Mouse (Mus musculus) forebrain, embryonic 13.5 days (tissue): Measurements from ENCODE around the gene Rem1. TPM values are rescaled to one million over a fixed set of nuclear protein-coding genes. Genes with fewer than 3 reads are reported as not detected.

ENCODE experiments used
- ATAC-seq: fragments of 200-750 bp; cut with Nextera tagmentation; 2 replicates; pipeline ENCODE4 v1.8.0; 2017
- H3K27ac ChIP-seq: fragments of 300-500 bp; sonication (generic); 2 replicates; pipeline ENCODE4 v1.5.1; 2015; ENCODE audit warnings: inconsistent platforms, mild to moderate bottlenecking, moderate library complexity
- H3K27me3 ChIP-seq: fragments of 300-500 bp; sonication (generic); 2 replicates; pipeline ENCODE4 v1.6.1; 2015; ENCODE audit warnings: mild to moderate bottlenecking, inconsistent platforms
- H3K36me3 ChIP-seq: fragments of 300-500 bp; sonication (generic); 2 replicates; pipeline ENCODE4 v1.6.1; 2015; ENCODE audit warnings: mild to moderate bottlenecking, inconsistent platforms; ENCODE audit not compliant: poor library complexity, severe bottlenecking
- H3K4me1 ChIP-seq: fragments of 300-500 bp; sonication (generic); 2 replicates; pipeline ENCODE4 v1.6.1; 2015; ENCODE audit warnings: inconsistent platforms
- H3K4me2 ChIP-seq: fragments of 300-500 bp; sonication (generic); 2 replicates; pipeline ENCODE4 v1.6.1; 2015; ENCODE audit warnings: inconsistent platforms, mild to moderate bottlenecking, moderate library complexity
- H3K4me3 ChIP-seq: fragments of 300-500 bp; sonication (generic); 2 replicates; pipeline ENCODE4 v1.5.1; 2015; ENCODE audit warnings: mild to moderate bottlenecking, inconsistent platforms
- H3K9ac ChIP-seq: fragments of 300-500 bp; sonication (generic); 2 replicates; pipeline ENCODE4 v1.6.1; 2015; ENCODE audit warnings: mild to moderate bottlenecking, inconsistent platforms
- H3K9me3 ChIP-seq: fragments of 300-500 bp; sonication (generic); replicated peaks from 2 replicates; pipeline ENCODE4 v1.6.1; 2016; ENCODE audit warnings: inconsistent platforms
- WGBS: fragments of 180-500 bp; shearing (Covaris S2); methylation state at CpG from one replicate; pipeline ENCODE4 v1.1.7; 2015; 5-methylcytosine and 5-hydroxymethylcytosine counted together
- polyA plus RNA-seq: library from polyadenylated mRNA; unstranded; fragments of >200 nt; fragmentation: Nextera tagmentation; extraction: Ambion mirVana; gene quantifications from 2 replicates; pipeline ENCODE4 v1.2.1, GENCODE M21; 2015

Rem1 gene
- polyA plus RNA-seq, 1 experiment from 2014 or later, result 0.19 TPM

DNA sequence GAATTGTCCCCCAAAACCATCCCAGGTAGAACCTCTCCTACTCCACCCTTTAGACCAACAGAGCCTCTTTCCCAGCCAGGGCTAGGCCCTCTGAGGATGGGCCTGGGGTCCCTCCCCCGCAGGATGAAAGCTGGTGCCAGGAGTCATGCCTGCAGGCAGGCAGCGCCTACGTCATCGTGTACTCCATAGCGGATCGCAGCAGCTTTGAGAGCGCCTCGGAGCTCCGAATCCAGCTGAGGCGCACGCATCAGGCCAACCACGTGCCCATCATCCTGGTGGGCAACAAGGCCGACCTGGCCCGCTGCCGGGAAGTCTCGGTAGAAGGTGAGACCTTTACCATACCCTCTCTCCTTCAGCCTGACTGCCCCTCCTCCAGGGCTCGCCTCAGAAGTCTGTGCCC lies 6.6 kb downstream of the Rem1 start:
- Histone ChIP-seq H3K4me2 (peak overlapping the region; percentile 25), H3K27me3 (peaks cover 22% of the 10 kb centered on the region), H3K36me3 (no peaks in the 10 kb centered on the region), H3K27ac (no peak overlapping the region), H3K4me3 (no peak overlapping the region), H3K9me3 (no peaks in the 10 kb centered on the region), H3K4me1 (peaks cover 3% of the 10 kb centered on the region; the same call in 1 of the 2 replicates), H3K9ac (no peak overlapping the region)
- no peak for ATAC-seq
- WGBS, result 56% methylated on average over 17 of the region's 17 CpGs

DNA sequence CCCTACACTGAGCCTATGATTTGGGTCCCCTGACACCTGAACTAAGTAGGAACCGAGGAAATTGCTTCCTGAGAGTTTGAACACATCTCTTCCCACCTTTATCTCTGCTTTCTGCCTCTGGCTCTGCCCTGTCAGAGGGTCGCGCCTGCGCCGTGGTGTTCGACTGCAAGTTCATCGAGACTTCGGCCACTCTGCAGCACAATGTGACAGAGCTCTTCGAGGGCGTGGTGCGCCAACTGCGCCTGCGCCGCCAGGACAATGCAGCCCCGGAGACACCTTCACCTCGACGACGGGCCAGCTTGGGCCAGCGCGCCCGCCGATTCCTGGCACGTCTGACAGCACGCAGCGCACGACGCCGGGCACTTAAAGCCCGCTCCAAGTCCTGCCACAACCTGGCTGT lies 7.6 kb downstream of the Rem1 start:
- peaks cover 8% of the 10 kb centered on the region for H3K4me1 ChIP-seq
- WGBS, result 80% methylated on average over 29 of the region's 29 CpGs
- H3K36me3 ChIP-seq, result no peaks in the 10 kb centered on the region
- H3K27me3 ChIP-seq, result peaks cover 12% of the 10 kb centered on the region
- H3K9ac ChIP-seq, result no peak overlapping the region
- no peak overlapping the region for H3K27ac ChIP-seq
- no peak overlapping the region for H3K4me2 ChIP-seq
- no peaks in the 10 kb centered on the region for H3K9me3 ChIP-seq
- no peak for ATAC-seq
- H3K4me3 ChIP-seq, result no peak overlapping the region

DNA sequence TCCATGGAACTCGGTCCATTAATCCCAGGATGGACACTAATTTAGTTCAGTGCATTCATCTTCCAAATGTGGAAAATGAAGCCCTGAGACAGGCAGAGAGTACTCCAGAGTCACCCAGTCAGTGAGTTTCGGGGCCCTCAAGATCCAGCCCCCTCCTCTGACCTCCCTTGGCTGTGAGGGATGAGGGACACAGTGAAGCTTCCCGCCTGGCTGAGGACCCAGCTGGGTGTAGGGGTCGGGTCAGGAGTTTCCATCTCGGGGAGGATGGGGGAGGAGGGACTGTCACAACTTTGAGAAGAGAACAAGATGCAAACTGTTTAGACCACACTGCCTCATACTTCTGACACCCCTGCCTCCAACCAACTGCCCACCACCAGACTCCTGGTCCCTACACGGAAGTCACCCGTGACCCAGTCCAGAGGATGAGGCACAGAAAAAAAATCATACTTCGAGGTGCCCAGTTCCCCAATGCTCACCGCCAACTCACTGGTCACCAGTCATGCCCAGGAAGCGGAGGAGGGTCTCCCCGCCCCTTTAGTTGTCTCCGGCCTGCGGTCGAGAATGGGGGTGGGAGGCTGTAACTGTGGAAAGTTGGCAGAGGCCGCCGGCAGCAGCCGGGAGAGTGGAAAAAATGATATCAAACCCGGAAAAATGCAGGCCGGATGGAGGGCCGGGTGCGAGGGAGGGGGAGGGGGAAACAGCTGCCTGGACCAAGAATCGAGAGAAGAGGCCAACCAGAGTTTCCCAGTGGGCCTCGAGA lies 9.7 kb downstream of the Rem1 start:
- Histone ChIP-seq H3K4me3 (no peak overlapping the region), H3K36me3 (no peaks in the 10 kb centered on the region), H3K4me1 (peaks cover 14% of the 10 kb centered on the region), H3K4me2 (no peak overlapping the region), H3K9ac (no peak overlapping the region), H3K27me3 (0 out of 2 replicates have a peak, but pooled peaks cover 4% of the 10 kb centered on the region), H3K27ac (no peak overlapping the region), H3K9me3 (no peaks in the 10 kb centered on the region)
- no peak for ATAC-seq
- 80% methylated on average over 23 of the region's 23 CpGs for WGBS

DNA sequence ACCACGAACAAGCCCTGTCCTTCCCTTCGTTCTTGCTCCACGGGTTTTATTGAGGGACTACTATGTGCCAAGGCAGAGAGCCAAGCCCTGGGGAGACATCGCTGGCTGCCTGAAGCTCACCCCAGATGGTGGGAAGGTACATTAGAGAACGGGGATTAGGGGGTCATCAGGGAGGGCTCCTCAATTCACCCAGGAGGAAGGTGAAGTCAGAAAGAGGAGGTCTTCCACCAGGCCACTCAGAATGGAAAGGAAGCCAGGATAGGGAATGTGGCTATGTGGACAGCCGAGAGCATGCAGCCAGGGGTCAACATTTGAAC lies 10.2 kb downstream of the Rem1 start:
- Histone ChIP-seq H3K4me1 (peaks cover 14% of the 10 kb centered on the region), H3K27ac (no peak overlapping the region), H3K27me3 (0 out of 2 replicates have a peak, but pooled peaks cover 4% of the 10 kb centered on the region), H3K9ac (no peak overlapping the region), H3K9me3 (no peaks in the 10 kb centered on the region), H3K4me2 (no peak overlapping the region), H3K36me3 (no peaks in the 10 kb centered on the region), H3K4me3 (no peak overlapping the region)
- ATAC-seq, result no peak
- 92% methylated on average over 6 of the region's 6 CpGs for WGBS

DNA sequence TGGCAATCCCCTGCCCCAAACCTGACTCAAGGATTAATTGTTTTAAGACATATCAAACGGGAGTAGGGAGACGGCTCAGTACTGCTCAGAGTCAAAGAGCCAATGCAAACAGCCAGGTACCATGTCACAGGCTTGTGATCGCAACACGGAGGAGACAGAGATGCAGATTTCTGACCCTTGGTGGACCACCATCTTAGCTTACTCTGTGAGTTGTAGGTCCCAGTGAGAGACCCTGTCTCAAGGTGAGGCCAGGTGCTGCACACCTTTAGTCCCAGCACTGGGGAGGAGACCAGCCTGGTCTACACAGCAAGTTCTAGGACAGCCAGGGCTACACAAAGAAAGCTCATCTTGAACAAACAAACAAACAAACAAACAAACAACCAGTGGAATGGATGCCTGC lies 10.6 kb downstream of the Rem1 start:
- ATAC-seq, result no peak
- H3K9ac ChIP-seq, result no peak overlapping the region
- no peaks in the 10 kb centered on the region for H3K36me3 ChIP-seq
- H3K4me3 ChIP-seq, result no peak overlapping the region
- no peak overlapping the region for H3K4me2 ChIP-seq
- WGBS, result 91% methylated on average over 4 of the region's 4 CpGs
- no peaks in the 10 kb centered on the region for H3K9me3 ChIP-seq
- H3K4me1 ChIP-seq, result peaks cover 14% of the 10 kb centered on the region
- 0 out of 2 replicates have a peak, but pooled peaks cover 4% of the 10 kb centered on the region for H3K27me3 ChIP-seq
- H3K27ac ChIP-seq, result no peak overlapping the region

DNA sequence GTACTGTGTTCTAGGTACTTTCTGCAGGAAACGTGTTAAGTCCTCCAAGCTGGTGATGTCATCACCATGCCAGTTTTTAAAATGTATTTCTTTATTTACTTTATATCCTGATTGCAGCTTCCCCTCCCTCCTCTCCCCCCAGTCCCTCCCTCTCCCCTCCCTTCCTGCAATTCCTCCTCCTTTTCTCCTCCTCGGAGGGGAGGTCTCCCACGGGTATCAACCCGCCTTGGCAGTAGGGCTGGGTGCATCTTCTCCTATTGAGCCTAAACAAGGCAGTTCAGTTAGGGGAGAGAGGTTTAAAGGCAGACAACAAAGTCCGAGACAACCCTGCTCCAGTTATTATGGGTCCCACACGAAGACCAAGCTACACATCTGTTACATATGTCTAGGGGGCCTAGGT lies 12.1 kb downstream of the Rem1 start:
- Histone ChIP-seq H3K27ac (no peak overlapping the region), H3K27me3 (no peaks in the 10 kb centered on the region), H3K9me3 (no peaks in the 10 kb centered on the region), H3K4me2 (no peak overlapping the region), H3K36me3 (no peaks in the 10 kb centered on the region), H3K9ac (no peak overlapping the region), H3K4me3 (no peak overlapping the region), H3K4me1 (peaks cover 10% of the 10 kb centered on the region)
- WGBS, result 69% methylated on average over 6 of the region's 6 CpGs
- no peak for ATAC-seq

DNA sequence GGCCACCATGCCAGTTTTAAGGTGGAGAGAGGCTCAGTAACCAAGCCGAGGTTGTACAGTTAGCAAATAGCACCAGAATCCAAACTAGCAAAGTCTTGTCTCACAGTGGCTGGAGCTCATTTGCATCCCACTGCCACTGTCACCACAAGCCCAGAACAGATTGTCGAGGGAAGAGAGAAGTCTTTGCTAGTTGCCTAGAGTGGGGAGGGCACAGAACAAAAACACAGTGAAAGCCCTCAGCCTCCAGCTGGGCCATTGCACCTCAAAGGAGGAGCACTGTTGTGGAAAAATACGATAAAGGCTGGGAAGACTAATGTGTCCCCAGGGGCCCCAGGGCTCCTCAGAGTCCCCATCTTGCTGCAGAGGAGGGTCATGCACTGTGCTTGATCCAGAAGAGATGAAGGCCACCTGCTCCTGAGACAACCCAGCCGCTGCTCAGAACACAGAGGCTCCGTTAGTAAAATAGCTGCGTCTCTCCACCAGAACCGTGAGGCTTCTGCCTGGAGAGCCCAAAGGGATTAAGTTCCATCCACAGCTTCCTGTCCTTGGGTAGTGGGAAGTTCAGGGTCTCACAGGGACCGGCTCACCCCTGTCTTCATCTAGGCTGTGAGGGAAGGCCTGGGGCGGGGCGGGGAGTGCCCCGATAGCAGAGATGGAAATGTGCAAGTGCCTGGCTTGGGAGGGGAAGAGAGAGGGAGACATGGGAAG lies 12.8 kb downstream of the Rem1 start:
- ATAC-seq, result no peak
- H3K4me1 ChIP-seq, result peaks cover 10% of the 10 kb centered on the region
- H3K27me3 ChIP-seq, result no peaks in the 10 kb centered on the region
- H3K4me3 ChIP-seq, result no peak overlapping the region
- 19% methylated on average over 11 of the region's 11 CpGs for WGBS
- no peaks in the 10 kb centered on the region for H3K9me3 ChIP-seq
- no peaks in the 10 kb centered on the region for H3K36me3 ChIP-seq
- H3K9ac ChIP-seq, result no peak overlapping the region
- no peak overlapping the region for H3K27ac ChIP-seq
- 0 out of 2 replicates have a peak overlapping the region, but pooled peaks have one; percentile 1 for H3K4me2 ChIP-seq

DNA sequence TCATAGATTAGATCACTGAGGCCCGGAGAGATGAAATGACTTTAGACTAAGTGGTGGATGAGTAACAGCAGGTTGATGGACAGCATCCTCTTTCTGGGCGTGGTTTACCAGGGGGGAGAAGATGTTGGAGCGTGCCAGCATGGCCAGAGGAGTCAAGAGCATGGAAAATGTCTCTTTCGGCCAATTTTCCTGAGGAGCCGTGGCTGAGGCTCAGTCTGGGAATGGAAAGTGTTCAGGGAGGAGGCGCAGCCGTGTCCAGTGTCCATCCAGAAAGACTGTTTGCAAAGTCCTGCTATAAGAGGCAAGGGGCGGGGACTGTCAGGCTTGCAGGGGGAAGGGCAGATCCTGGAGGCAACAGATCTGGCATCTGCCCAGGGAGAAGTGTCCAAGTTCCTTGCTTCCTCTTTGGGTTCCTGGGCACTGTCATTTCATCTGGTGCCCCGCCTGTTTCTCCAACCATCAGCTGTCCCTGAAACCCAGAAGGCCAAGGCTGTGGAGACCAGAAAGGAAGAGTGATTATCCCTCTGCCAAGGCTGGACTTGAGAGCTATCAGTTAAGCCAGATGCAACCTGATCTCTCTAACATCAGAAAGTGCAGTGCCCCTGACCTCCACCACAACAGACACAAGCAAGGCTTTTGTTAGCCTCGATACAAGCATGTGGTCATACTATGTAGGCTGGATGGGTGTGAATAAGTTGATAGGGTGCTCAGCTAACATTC lies 26.3 kb downstream of the Rem1 start:
- H3K36me3 ChIP-seq, result no peaks in the 10 kb centered on the region
- H3K27ac ChIP-seq, result 0 out of 2 replicates have a peak overlapping the region, but pooled peaks have one; percentile 35
- no peak for ATAC-seq
- 77% methylated on average over 10 of the region's 10 CpGs for WGBS
- no peak overlapping the region for H3K4me3 ChIP-seq
- no peak overlapping the region for H3K9ac ChIP-seq
- H3K27me3 ChIP-seq, result no peaks in the 10 kb centered on the region
- H3K4me1 ChIP-seq, result peaks cover 16% of the 10 kb centered on the region; the same call in 1 of the 2 replicates
- H3K4me2 ChIP-seq, result no peak overlapping the region
- no peaks in the 10 kb centered on the region for H3K9me3 ChIP-seq

DNA sequence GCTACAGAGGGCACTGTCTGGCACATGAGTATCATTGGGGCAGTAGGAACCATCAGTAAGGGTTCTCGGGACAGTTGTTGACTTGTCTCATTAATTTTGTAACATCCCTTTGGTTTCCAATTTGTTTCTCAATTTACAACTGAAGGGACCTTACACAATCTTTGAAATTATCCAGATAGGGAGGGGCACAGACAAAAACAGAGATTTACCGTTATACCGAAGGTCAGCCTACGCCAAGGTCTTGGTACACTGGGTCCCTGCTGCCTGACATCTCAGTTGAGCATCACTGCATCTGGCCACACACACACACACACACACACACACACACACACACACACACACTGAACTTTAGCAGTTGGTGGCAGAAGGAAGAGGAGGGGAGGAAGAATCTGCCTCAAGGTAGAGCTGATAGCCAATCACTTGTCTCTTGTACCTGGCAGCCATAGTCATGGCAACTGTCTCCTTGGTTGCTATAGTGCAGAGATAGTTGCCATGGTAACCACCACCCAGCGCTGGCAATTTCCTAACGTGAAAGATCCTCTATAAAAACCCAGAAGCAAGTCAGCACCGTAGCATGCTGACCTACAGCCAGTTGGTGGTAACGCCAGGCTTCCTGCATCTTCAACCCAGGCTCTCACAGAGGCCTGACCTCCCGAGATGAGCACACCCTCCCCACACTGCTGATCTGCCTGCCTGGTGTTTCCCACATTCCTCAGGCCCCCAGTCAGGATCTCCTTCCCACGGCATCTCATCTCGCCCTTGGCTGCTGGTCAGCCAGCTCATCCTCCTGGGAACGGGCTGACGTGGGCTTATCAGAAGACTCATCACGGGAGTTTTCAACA lies 27.3 kb downstream of the Rem1 start:
- H3K4me1 ChIP-seq, result peaks cover 16% of the 10 kb centered on the region; the same call in 1 of the 2 replicates
- WGBS, result 54% methylated on average over 14 of the region's 14 CpGs
- H3K9ac ChIP-seq, result 0 out of 2 replicates have a peak overlapping the region, but pooled peaks have one; percentile 18
- H3K27ac ChIP-seq, result peak overlapping the region; percentile 81
- no peak overlapping the region for H3K4me3 ChIP-seq
- peak overlapping the region; percentile 42 for H3K4me2 ChIP-seq
- no peaks in the 10 kb centered on the region for H3K27me3 ChIP-seq
- ATAC-seq, result peak; percentile 96
- H3K36me3 ChIP-seq, result no peaks in the 10 kb centered on the region
- H3K9me3 ChIP-seq, result no peaks in the 10 kb centered on the region

DNA sequence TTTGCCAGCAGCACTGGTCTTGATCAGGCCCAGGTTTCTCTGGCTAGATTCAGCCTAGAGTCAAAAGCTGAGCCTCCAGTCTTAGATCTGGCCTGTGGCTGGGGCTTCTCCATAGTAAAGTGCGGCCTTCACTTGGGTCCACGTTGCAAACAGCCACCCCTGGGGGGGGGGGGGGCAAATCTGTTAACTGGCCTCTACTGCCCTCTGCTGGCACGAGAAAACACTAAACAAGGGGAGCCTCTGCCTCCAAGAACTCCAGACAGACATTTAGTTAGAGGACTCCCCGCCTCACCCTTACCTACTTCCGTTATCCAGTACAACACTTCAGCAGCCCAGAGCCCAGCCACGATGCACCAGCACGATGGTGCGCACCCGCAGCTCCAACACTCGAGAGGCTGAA lies 30.6 kb downstream of the Rem1 start:
- Histone ChIP-seq H3K4me2 (no peak overlapping the region), H3K9ac (no peak overlapping the region), H3K27me3 (no peaks in the 10 kb centered on the region), H3K27ac (no peak overlapping the region), H3K9me3 (no peaks in the 10 kb centered on the region), H3K4me1 (peaks cover 16% of the 10 kb centered on the region; the same call in 1 of the 2 replicates), H3K4me3 (no peak overlapping the region), H3K36me3 (no peaks in the 10 kb centered on the region)
- 53% methylated on average over 10 of the region's 10 CpGs for WGBS
- no peak for ATAC-seq

DNA sequence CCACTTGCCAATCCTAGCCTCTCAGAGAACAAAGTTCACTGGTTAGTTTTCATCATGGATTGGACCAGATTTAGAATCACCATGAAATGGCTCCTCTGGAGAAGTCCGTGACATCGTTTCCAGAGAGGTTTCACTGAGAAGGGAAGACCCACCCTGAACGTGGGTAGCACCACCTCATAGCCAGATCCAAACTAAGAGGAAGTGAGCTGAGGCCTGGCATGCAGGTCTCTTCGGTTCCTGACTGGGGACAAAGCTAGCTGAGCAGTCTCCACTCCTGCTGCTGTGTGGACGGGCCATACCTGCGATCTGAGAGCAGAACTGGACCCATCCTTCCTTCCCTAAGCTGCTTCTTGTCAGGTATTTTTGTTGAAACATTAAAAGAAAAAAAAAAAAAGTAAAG lies 34.4 kb downstream of the Rem1 start:
- WGBS, result 83% methylated on average over 6 of the region's 6 CpGs
- Histone ChIP-seq H3K4me1 (no peaks in the 10 kb centered on the region), H3K4me2 (no peak overlapping the region), H3K27me3 (no peaks in the 10 kb centered on the region), H3K27ac (no peak overlapping the region), H3K4me3 (no peak overlapping the region), H3K9me3 (no peaks in the 10 kb centered on the region), H3K9ac (no peak overlapping the region), H3K36me3 (no peaks in the 10 kb centered on the region)
- no peak for ATAC-seq
